Mouse (Mus musculus) erythroblast, embryonic 14.5 days (primary cell): ENCODE results near the gene Ap4b1.

ENCODE experiments used
- GATA1 ChIP-seq: IDR thresholded peaks from 2 replicates; pipeline ENCODE4 v1.6.1; 2012; ENCODE audit warnings: low read length, inconsistent platforms, mixed read lengths
- TAL1 ChIP-seq: IDR thresholded peaks from 3 replicates; pipeline ENCODE4 v1.6.1; 2012; ENCODE audit warnings: low read length, inconsistent platforms, mixed read lengths

- no peak for TF ChIP-seq TAL1
- no peak for TF ChIP-seq GATA1
Observed at GRCm38 (mm10) chr3:103831146-103831545, 21.8 kb downstream of the Ap4b1 start.
